25 mouse cellular contexts compared by ENCODE assay signal in genomic region chr2:122590351-122590750, GRCm38 (mm10). TPM values are rescaled to one million over a fixed set of nuclear protein-coding genes. Genes with fewer than 3 reads are reported as not detected.
DNase-seq lines count a peak whose midpoint lies in the region; ATAC-seq lines count a peak whose summit lies in the region.
"Had no signal": no experiment of that assay in that cellular context is flagged by ENCODE, and none has a peak within 500 bp of the region (broad histone marks: within the 10 kb centered on the region; RNA-seq: fewer than 3 reads in every experiment).

No protein-coding gene starts in this region.

- H3K27me3 ChIP-seq in kidney, embryonic 15.5 days: no peaks in the 10 kb centered on the region
- H3K27me3 ChIP-seq in kidney, embryonic 16.5 days (ENCODE audit: insufficient read depth, low read length): no peaks in the 10 kb centered on the region
- no peaks in the 10 kb centered on the region for H3K27me3 ChIP-seq in hindbrain, embryonic 12.5 days
- H3K27me3 ChIP-seq: embryonic facial prominence, embryonic 15.5 days; heart, embryonic 15.5 days; hindbrain, embryonic 15.5 days had no signal

- H3K9ac ChIP-seq in kidney, embryonic 15.5 days: no peak overlapping the region
- no peak overlapping the region for H3K9ac ChIP-seq in kidney, embryonic 16.5 days (replicated peaks; ENCODE audit: low read length)
- H3K9ac ChIP-seq in hindbrain, embryonic 12.5 days: no peak overlapping the region
- H3K9ac ChIP-seq: embryonic facial prominence, embryonic 15.5 days; heart, embryonic 15.5 days; hindbrain, embryonic 15.5 days had no signal

- H3K27ac ChIP-seq in kidney, embryonic 15.5 days: no peak overlapping the region
- no peak overlapping the region for H3K27ac ChIP-seq in kidney, embryonic 16.5 days (ENCODE audit: low read length)
- H3K27ac ChIP-seq in hindbrain, embryonic 12.5 days: no peak overlapping the region
- H3K27ac ChIP-seq: embryonic facial prominence, embryonic 15.5 days; forebrain, embryonic 10.5 days; gastrocnemius, adult 2 months; heart, embryonic 15.5 days; hindbrain, embryonic 10.5 days; hindbrain, embryonic 15.5 days had no signal

- H3K36me3 ChIP-seq in kidney, embryonic 15.5 days: no peaks in the 10 kb centered on the region
- H3K36me3 ChIP-seq in kidney, embryonic 16.5 days (ENCODE audit: insufficient read depth, low read length): no peaks in the 10 kb centered on the region
- H3K36me3 ChIP-seq in hindbrain, embryonic 12.5 days: no peaks in the 10 kb centered on the region
- H3K36me3 ChIP-seq: embryonic facial prominence, embryonic 15.5 days; forebrain, embryonic 10.5 days; G1E; heart, embryonic 15.5 days; hindbrain, embryonic 10.5 days had no signal

- ATAC-seq in kidney, embryonic 15.5 days (replicated peaks; ENCODE audit: low FRiP score): no peak
- ATAC-seq in kidney, embryonic 16.5 days (ENCODE audit: low FRiP score, low TSS enrichment): peak; percentile 35; the same call in 1 of the 2 replicates
- ATAC-seq in megakaryocyte-erythroid progenitor cell, adult 5-6 weeks (replicated peaks; ENCODE audit: low FRiP score, low TSS enrichment, poor library complexity, severe bottlenecking): 0 out of 2 replicates have a peak, but pooled peaks have one; percentile 7
- ATAC-seq in hindbrain, embryonic 12.5 days (ENCODE audit: low FRiP score): no peak
- ATAC-seq: forebrain, embryonic 14.5 days had no signal

- 86% methylated on average over 1 of the region's 1 CpGs for WGBS in kidney, embryonic 15.5 days
- WGBS in kidney, embryonic 16.5 days: 79% methylated on average over 1 of the region's 1 CpGs
- WGBS in hindbrain, embryonic 12.5 days: 83% methylated on average over 1 of the region's 1 CpGs

- H3K4me2 ChIP-seq in kidney, embryonic 15.5 days: no peak overlapping the region
- H3K4me2 ChIP-seq in kidney, embryonic 16.5 days (replicated peaks; ENCODE audit: low read depth, low read length): no peak overlapping the region
- no peak overlapping the region for H3K4me2 ChIP-seq in hindbrain, embryonic 12.5 days (replicated peaks)
- H3K4me2 ChIP-seq: embryonic facial prominence, embryonic 15.5 days; heart, embryonic 11.5 days; heart, embryonic 15.5 days; hindbrain, embryonic 15.5 days had no signal

- no peaks in the 10 kb centered on the region for H3K4me1 ChIP-seq in kidney, embryonic 15.5 days
- H3K4me1 ChIP-seq in kidney, embryonic 16.5 days (ENCODE audit: insufficient read depth, low read length): peaks cover 5% of the 10 kb centered on the region; the same call in 1 of the 2 replicates
- H3K4me1 ChIP-seq in hindbrain, embryonic 12.5 days: no peaks in the 10 kb centered on the region
- H3K4me1 ChIP-seq: embryonic facial prominence, embryonic 15.5 days; forebrain, embryonic 10.5 days; heart, embryonic 15.5 days; hindbrain, embryonic 10.5 days; hindbrain, embryonic 15.5 days had no signal

- no peaks in the 10 kb centered on the region for H3K9me3 ChIP-seq in kidney, embryonic 15.5 days (replicated peaks)
- no peaks in the 10 kb centered on the region for H3K9me3 ChIP-seq in kidney, embryonic 16.5 days (ENCODE audit: low read length)
- H3K9me3 ChIP-seq in hindbrain, embryonic 12.5 days (replicated peaks): no peaks in the 10 kb centered on the region
- H3K9me3 ChIP-seq: embryonic facial prominence, embryonic 15.5 days; forebrain, embryonic 10.5 days; G1E; heart, embryonic 15.5 days; hindbrain, embryonic 10.5 days; hindbrain, embryonic 15.5 days had no signal

- DNase-seq in kidney, adult 11 months: peak; percentile 33
- peak; percentile 61 for DNase-seq in kidney, adult 9 months
- DNase-seq: adrenal gland, postnatal 10 days; cerebellum, adult 11 months; cerebellum, adult 8-10 months; cerebellum, postnatal 14 days; embryo, embryonic 11 days; gastrocnemius, adult 2 months; gastrocnemius, postnatal 25 days; heart, postnatal 14 days had no signal

- no peak overlapping the region for H3K4me3 ChIP-seq in kidney, embryonic 15.5 days (replicated peaks)
- no peak overlapping the region for H3K4me3 ChIP-seq in kidney, embryonic 16.5 days (ENCODE audit: low read length)
- no peak overlapping the region for H3K4me3 ChIP-seq in hindbrain, embryonic 12.5 days
- H3K4me3 ChIP-seq: embryonic facial prominence, embryonic 15.5 days; erythroblast, embryonic 14.5 days; forebrain, embryonic 10.5 days; gastrocnemius, adult 2 months; heart, embryonic 15.5 days; hindbrain, embryonic 10.5 days; hindbrain, embryonic 15.5 days had no signal

RNA-seq across cellular contexts. Expression of gene Gatm, which starts 20.8 kb away (rescaled TPM):
- 44.2 and 49.6 TPM in 2 replicates for polyA plus RNA-seq in kidney, embryonic 15.5 days (2015; fragmentation: Nextera tagmentation; extraction: Ambion mirVana)
- polyA plus RNA-seq in kidney, embryonic 16.5 days (2015; fragmentation: Nextera tagmentation; extraction: Ambion mirVana): 83.1 and 98.7 TPM in 2 replicates
- 154 and 166 TPM in 2 replicates for total RNA-seq in megakaryocyte-erythroid progenitor cell, adult 5-6 weeks (2014; fragmentation: Nextera tagmentation)
- 110 and 122 TPM in 2 replicates for total RNA-seq in megakaryocyte-erythroid progenitor cell, adult 5-6 weeks (2017)
- 18.1 and 21.4 TPM in 2 replicates for polyA plus RNA-seq in hindbrain, embryonic 12.5 days (2016; fragmentation: Nextera tagmentation; extraction: Ambion mirVana)
- total RNA-seq: G1E had no signal
- polyA plus RNA-seq: G1E had no signal

RNA-seq across cellular contexts. Expression of gene AA467197, which starts 46.4 kb away (rescaled TPM):
- polyA plus RNA-seq in kidney, embryonic 15.5 days (2015; fragmentation: Nextera tagmentation; extraction: Ambion mirVana): 0.34 and 0.99 TPM in 2 replicates
- polyA plus RNA-seq in kidney, embryonic 16.5 days (2015; fragmentation: Nextera tagmentation; extraction: Ambion mirVana): not detected in 2 replicates
- total RNA-seq in megakaryocyte-erythroid progenitor cell, adult 5-6 weeks (2014; fragmentation: Nextera tagmentation): not detected in 2 replicates
- total RNA-seq in megakaryocyte-erythroid progenitor cell, adult 5-6 weeks (2017): 2.2 and 2.6 TPM in 2 replicates
- 0.34 and 0.84 TPM in 2 replicates for polyA plus RNA-seq in hindbrain, embryonic 12.5 days (2016; fragmentation: Nextera tagmentation; extraction: Ambion mirVana)
- total RNA-seq: G1E; gastrocnemius, postnatal 25 days had no signal
- polyA plus RNA-seq: brain, embryonic 14.5 days; embryonic facial prominence, embryonic 11.5 days; erythroblast, embryonic 14.5 days; G1E had no signal

Comparison
In these comparisons a context has a peak if more than half of its experiments do, and no peak if none do; other contexts are left out.
1. ATAC-seq: peak in kidney, embryonic 16.5 days (single experiment) and megakaryocyte-erythroid progenitor cell, adult 5-6 weeks (single experiment); none in kidney, embryonic 15.5 days (single experiment) and hindbrain, embryonic 12.5 days (single experiment).